Mouse (Mus musculus): ENCODE data around the gene Col7a1. TPM values are rescaled to one million over a fixed set of nuclear protein-coding genes. Genes with fewer than 3 reads are reported as not detected.

The Col7a1 gene
- polyA plus RNA-seq, 1 experiment from 2014 or later = 4.5 TPM

DNA sequence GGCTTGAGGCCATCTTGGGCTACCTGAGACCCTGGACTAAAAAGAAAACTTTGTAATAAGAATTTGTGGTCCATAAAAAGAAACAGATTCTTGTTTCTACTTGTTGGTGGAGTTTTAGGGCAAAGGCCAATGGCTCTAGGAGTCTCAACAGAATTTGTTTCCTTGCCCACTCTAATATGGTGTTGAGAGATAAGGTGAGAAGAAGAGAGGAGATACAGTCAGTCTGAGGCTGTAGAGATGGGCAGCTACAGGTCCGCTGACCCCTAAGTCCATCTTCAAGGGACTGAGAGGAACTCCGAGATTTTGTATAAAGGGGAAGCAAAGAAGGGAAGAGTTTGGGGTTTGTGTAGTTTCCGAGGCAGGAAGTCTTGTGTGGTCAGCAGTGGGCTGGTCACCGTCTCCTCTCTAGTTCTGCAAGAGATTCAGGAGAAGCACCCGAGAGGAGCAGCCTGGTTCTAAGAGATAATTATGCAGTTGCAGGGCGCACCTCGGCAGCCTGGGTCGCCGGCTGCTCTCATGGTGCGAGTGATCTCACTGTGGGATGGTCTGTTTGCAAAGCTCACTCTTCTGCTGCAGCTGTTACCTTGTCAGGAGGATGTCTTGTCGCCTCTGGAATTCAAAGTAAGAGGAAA, 63.7 kb downstream of the Col7a1 start:
- no peak for ATAC-seq (ENCODE audit: insufficient number of reproducible peaks, insufficient read depth, low FRiP score, low read depth)

DNA sequence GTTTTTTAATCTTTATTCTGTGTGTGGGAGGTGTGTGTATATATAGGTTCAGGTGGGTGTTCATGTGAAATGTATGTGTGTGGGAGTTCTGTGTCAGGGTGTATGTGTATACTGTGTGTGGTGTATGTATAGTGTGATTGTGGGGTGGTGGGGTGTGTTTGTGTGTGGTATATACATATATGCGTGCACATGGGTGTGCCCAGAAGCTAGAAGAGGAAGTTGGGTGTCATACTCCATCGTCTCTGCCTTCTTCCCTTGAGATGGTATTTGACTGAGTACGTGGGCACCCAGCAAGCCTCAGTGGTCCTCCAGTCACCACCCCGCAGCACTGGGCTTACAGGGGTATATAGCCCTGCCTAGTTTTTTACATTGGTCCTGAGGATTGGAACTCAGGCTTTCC, 68.0 kb downstream of the Col7a1 start:
- Histone ChIP-seq H3K9me3 (ENCODE audit: control insufficient read depth, low read depth, low read length) (no peaks in the 10 kb centered on the region), H3K27me3 (ENCODE audit: control insufficient read depth, insufficient read depth, low read length) (no peaks in the 10 kb centered on the region), H3K4me1 (ENCODE audit: control insufficient read depth, insufficient read depth, low read length) (no peaks in the 10 kb centered on the region), H3K4me2 (replicated peaks; ENCODE audit: low read depth, low read length) (no peak overlapping the region), H3K27ac (ENCODE audit: low read length) (no peak overlapping the region), H3K36me3 (ENCODE audit: control insufficient read depth, insufficient read depth, low read length) (no peaks in the 10 kb centered on the region), H3K9ac (replicated peaks; ENCODE audit: low read depth, low read length) (no peak overlapping the region), H3K4me3 (ENCODE audit: low read depth, low read length) (no peak overlapping the region)
- no peak for ATAC-seq (ENCODE audit: insufficient number of reproducible peaks, insufficient read depth, low FRiP score, low read depth)
- 77% methylated on average over 4 of the region's 4 CpGs for WGBS

More for the DNA sequence above, 63.7 kb downstream of the Col7a1 start:
- no peak overlapping the region for H3K4me3 ChIP-seq (ENCODE audit: low read depth, low read length)
- H3K27me3 ChIP-seq (ENCODE audit: control insufficient read depth, insufficient read depth, low read length) = no peaks in the 10 kb centered on the region
- H3K4me2 ChIP-seq (replicated peaks; ENCODE audit: low read depth, low read length) = no peak overlapping the region
- H3K9me3 ChIP-seq (ENCODE audit: control insufficient read depth, low read depth, low read length) = no peaks in the 10 kb centered on the region
- 50% methylated on average over 11 of the region's 11 CpGs for WGBS
- H3K9ac ChIP-seq (replicated peaks; ENCODE audit: low read depth, low read length) = no peak overlapping the region
- no peaks in the 10 kb centered on the region for H3K36me3 ChIP-seq (ENCODE audit: control insufficient read depth, insufficient read depth, low read length)
- no peak overlapping the region for H3K27ac ChIP-seq (ENCODE audit: low read length)
- no peaks in the 10 kb centered on the region for H3K4me1 ChIP-seq (ENCODE audit: control insufficient read depth, insufficient read depth, low read length)

DNA sequence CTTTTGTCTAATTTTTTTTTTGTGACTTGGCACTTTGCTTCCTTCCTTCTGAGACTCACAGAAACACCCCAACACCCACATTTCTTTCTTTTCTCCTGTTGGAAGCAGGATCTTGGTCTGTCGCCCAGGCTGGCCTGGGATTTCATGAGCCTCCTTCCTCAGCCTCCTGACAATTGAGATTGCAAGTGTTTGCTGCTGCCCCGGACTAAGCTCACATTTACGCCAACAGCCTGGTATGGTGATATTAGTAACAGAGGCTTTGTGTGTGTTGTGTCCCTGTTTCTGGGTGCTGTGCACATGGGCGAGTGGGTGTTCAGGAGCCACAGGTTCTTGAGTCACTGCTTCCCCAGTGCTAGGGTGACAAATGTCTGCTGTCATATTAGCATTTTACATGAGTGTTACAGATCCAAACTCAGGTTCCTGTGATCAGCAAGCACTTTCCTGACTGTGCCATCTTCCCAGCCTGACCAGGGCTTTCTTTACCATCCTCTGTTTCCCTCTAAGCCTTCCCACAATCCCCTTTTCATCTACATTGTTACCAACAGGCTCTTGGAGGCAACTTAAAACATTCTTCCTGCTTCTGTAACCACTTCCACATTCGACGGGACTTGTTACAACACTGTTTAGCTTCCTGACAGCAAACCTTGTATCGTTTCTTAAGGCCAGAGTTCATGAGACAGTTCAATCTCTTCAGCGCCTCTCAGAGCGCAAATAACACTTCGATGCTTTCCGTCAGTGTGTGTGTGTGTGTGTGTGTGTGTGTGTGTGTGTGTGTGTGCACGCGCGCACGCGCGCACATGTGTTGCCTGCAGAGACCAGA, 69.7 kb downstream of the Col7a1 start:
- Histone ChIP-seq H3K9ac (replicated peaks; ENCODE audit: low read depth, low read length) (no peak overlapping the region), H3K27me3 (ENCODE audit: control insufficient read depth, insufficient read depth, low read length) (no peaks in the 10 kb centered on the region), H3K9me3 (ENCODE audit: control insufficient read depth, low read depth, low read length) (no peaks in the 10 kb centered on the region), H3K4me3 (ENCODE audit: low read depth, low read length) (no peak overlapping the region), H3K4me2 (replicated peaks; ENCODE audit: low read depth, low read length) (no peak overlapping the region), H3K36me3 (ENCODE audit: control insufficient read depth, insufficient read depth, low read length) (no peaks in the 10 kb centered on the region), H3K27ac (ENCODE audit: low read length) (no peak overlapping the region), H3K4me1 (ENCODE audit: control insufficient read depth, insufficient read depth, low read length) (no peaks in the 10 kb centered on the region)
- no peak for ATAC-seq (ENCODE audit: insufficient number of reproducible peaks, insufficient read depth, low FRiP score, low read depth)
- WGBS = 84% methylated on average over 17 of the region's 17 CpGs

DNA sequence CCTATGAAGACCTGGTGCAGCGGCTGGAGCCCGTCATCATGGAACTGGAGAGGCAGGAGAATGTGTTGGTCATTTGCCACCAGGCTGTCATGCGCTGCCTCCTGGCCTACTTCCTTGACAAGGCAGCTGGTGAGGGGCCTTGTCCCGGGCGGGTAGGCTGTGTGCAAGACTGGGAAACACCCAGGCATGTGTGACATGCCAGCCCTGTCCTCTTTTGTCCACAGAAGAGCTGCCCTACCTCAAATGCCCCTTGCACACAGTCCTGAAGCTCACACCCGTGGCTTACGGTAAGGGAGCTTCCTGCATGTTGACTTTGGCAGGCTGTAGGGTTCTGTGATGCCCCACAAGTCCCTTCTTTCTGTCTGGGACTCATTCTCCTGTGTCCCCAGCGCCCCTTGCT, 74.1 kb downstream of the Col7a1 start:
- Histone ChIP-seq H3K9me3 (ENCODE audit: control insufficient read depth, low read depth, low read length) (no peaks in the 10 kb centered on the region), H3K4me3 (ENCODE audit: low read depth, low read length) (no peak overlapping the region), H3K27me3 (ENCODE audit: control insufficient read depth, insufficient read depth, low read length) (no peaks in the 10 kb centered on the region), H3K4me2 (replicated peaks; ENCODE audit: low read depth, low read length) (no peak overlapping the region), H3K36me3 (ENCODE audit: control insufficient read depth, insufficient read depth, low read length) (no peaks in the 10 kb centered on the region), H3K27ac (ENCODE audit: low read length) (no peak overlapping the region), H3K4me1 (ENCODE audit: control insufficient read depth, insufficient read depth, low read length) (no peaks in the 10 kb centered on the region), H3K9ac (replicated peaks; ENCODE audit: low read depth, low read length) (no peak overlapping the region)
- 77% methylated on average over 8 of the region's 8 CpGs for WGBS
- no peak for ATAC-seq (ENCODE audit: insufficient number of reproducible peaks, insufficient read depth, low FRiP score, low read depth)

DNA sequence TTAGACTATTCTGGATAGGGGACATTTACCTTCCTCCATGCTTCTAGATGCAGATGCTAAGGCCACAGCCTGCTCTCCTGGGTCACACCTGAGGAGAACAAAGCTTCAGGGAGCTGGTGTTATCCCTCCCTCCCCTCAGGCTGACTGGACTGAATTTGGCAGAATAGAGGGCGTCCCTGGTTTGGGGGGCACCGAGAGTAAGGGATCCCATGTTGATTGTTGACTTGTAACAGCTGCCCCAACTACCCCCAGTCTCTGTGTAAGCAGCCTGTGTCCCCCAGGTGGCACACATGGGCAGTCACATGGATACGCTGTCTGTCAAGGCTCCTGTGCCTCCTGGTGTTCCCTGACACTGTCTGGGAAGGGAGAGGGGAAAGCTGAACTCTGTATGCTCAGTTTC, 75.0 kb downstream of the Col7a1 start:
- H3K9ac ChIP-seq (replicated peaks; ENCODE audit: low read depth, low read length) = no peak overlapping the region
- H3K36me3 ChIP-seq (ENCODE audit: control insufficient read depth, insufficient read depth, low read length) = no peaks in the 10 kb centered on the region
- no peaks in the 10 kb centered on the region for H3K4me1 ChIP-seq (ENCODE audit: control insufficient read depth, insufficient read depth, low read length)
- ATAC-seq (ENCODE audit: insufficient number of reproducible peaks, insufficient read depth, low FRiP score, low read depth) = no peak
- no peak overlapping the region for H3K4me3 ChIP-seq (ENCODE audit: low read depth, low read length)
- WGBS = 76% methylated on average over 3 of the region's 3 CpGs
- no peak overlapping the region for H3K4me2 ChIP-seq (replicated peaks; ENCODE audit: low read depth, low read length)
- H3K27me3 ChIP-seq (ENCODE audit: control insufficient read depth, insufficient read depth, low read length) = no peaks in the 10 kb centered on the region
- H3K27ac ChIP-seq (ENCODE audit: low read length) = no peak overlapping the region
- H3K9me3 ChIP-seq (ENCODE audit: control insufficient read depth, low read depth, low read length) = no peaks in the 10 kb centered on the region

DNA sequence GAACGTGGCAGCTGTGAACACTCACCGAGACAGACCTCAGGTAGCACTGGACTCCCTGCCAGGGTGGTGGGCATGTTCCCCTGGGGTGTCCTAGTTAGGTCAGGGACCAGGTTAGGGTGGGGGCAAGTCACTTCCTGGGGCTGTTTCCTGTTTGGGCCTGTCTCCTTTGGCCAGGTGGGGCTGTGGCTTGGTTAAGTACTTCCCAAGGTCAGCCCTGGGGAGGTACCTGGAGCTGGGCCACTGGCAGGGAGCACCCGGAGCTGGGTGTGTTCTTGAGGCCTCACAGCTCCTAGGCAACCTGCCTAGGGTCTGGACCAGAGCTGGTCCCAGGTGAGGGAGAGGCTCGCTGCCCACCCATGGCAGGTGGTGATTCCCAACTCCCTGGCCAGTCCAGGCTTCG, 75.5 kb downstream of the Col7a1 start:
- no peak overlapping the region for H3K9ac ChIP-seq (replicated peaks; ENCODE audit: low read depth, low read length)
- no peaks in the 10 kb centered on the region for H3K4me1 ChIP-seq (ENCODE audit: control insufficient read depth, insufficient read depth, low read length)
- H3K4me3 ChIP-seq (ENCODE audit: low read depth, low read length) = no peak overlapping the region
- no peaks in the 10 kb centered on the region for H3K36me3 ChIP-seq (ENCODE audit: control insufficient read depth, insufficient read depth, low read length)
- no peak for ATAC-seq (ENCODE audit: insufficient number of reproducible peaks, insufficient read depth, low FRiP score, low read depth)
- no peaks in the 10 kb centered on the region for H3K9me3 ChIP-seq (ENCODE audit: control insufficient read depth, low read depth, low read length)
- no peaks in the 10 kb centered on the region for H3K27me3 ChIP-seq (ENCODE audit: control insufficient read depth, insufficient read depth, low read length)
- no peak overlapping the region for H3K27ac ChIP-seq (ENCODE audit: low read length)
- no peak overlapping the region for H3K4me2 ChIP-seq (replicated peaks; ENCODE audit: low read depth, low read length)
- WGBS = 73% methylated on average over 5 of the region's 5 CpGs

DNA sequence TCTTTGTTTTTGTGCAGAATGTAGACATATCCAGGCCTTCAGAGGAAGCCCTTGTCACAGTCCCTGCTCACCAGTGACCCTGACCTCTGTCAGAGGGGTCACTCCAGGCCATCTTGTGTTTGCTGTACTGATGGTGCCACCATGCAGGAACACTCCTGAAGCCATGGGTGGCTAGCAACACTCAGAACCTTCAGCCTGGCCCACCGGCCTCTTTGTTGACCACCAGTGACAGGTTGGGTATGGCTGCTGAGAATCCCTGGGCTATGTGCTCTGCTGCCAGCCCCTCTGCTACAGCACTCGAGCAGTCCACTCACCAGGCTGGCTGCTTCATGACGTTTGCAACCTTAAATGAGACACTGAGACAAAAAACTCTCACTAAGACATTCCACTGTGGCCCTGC, 76.9 kb downstream of the Col7a1 start:
- Histone ChIP-seq H3K9me3 (ENCODE audit: control insufficient read depth, low read depth, low read length) (no peaks in the 10 kb centered on the region), H3K4me3 (ENCODE audit: low read depth, low read length) (no peak overlapping the region), H3K36me3 (ENCODE audit: control insufficient read depth, insufficient read depth, low read length) (no peaks in the 10 kb centered on the region), H3K27me3 (ENCODE audit: control insufficient read depth, insufficient read depth, low read length) (no peaks in the 10 kb centered on the region), H3K9ac (replicated peaks; ENCODE audit: low read depth, low read length) (no peak overlapping the region), H3K27ac (ENCODE audit: low read length) (no peak overlapping the region), H3K4me2 (replicated peaks; ENCODE audit: low read depth, low read length) (no peak overlapping the region), H3K4me1 (ENCODE audit: control insufficient read depth, insufficient read depth, low read length) (no peaks in the 10 kb centered on the region)
- no peak for ATAC-seq (ENCODE audit: insufficient number of reproducible peaks, insufficient read depth, low FRiP score, low read depth)
- 63% methylated on average over 3 of the region's 3 CpGs for WGBS

DNA sequence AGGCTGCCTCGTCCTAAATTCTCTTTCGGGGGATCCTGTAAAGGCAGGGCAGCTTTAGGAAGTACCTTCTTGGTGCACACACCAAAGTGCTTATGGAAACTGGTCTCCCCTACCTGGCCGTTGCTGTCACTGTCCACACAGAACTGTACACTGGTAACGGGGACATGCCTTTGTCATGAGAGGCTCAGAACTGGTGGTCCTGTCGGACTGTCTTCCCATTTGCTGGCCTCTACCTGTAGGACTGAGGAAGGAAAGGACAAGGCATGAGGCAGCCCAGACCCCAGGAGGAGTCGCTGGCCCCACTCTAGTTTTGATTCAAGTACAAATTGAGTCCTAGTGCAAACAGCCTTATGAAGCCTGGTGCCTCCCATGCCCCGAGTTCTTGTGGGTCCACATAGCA, 77.6 kb downstream of the Col7a1 start:
- H3K36me3 ChIP-seq (ENCODE audit: control insufficient read depth, insufficient read depth, low read length) = no peaks in the 10 kb centered on the region
- no peak overlapping the region for H3K9ac ChIP-seq (replicated peaks; ENCODE audit: low read depth, low read length)
- WGBS = 94% methylated on average over 7 of the region's 7 CpGs
- no peak for ATAC-seq (ENCODE audit: insufficient number of reproducible peaks, insufficient read depth, low FRiP score, low read depth)
- no peak overlapping the region for H3K27ac ChIP-seq (ENCODE audit: low read length)
- no peaks in the 10 kb centered on the region for H3K4me1 ChIP-seq (ENCODE audit: control insufficient read depth, insufficient read depth, low read length)
- no peak overlapping the region for H3K4me2 ChIP-seq (replicated peaks; ENCODE audit: low read depth, low read length)
- no peaks in the 10 kb centered on the region for H3K9me3 ChIP-seq (ENCODE audit: control insufficient read depth, low read depth, low read length)
- no peaks in the 10 kb centered on the region for H3K27me3 ChIP-seq (ENCODE audit: control insufficient read depth, insufficient read depth, low read length)
- H3K4me3 ChIP-seq (ENCODE audit: low read depth, low read length) = no peak overlapping the region
